Mouse (Mus musculus): Measurements from ENCODE around the gene Tenm3.

Tenm3 gene

DNA sequence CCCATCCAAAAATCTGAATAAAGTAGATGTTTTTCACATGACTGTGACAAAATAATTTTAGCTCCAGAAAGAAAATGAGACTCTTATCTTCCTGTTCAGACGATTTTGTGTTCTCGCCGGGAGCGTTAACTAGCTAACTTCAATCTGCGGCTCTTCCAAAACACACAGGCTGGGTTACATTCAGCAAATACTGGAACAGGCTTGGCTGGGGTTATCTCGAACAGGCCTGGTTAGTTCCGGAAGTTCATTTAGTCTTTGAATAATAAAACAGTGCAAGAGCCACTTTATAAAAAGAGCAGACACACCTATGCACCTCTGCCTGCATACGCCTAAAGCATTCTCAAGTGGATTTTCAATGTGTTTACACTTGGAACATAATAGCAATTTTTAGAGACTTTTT, 40.7 kb downstream of the Tenm3 start:
- no peak for DNase-seq

- no peak for DNase-seq
Measured at GRCm38 (mm10) chr8:48802231-48802630, 41.5 kb downstream of the Tenm3 start.

GRCm38 (mm10) chr8:48797955-48798359, 45.8 kb downstream of the Tenm3 start:
- no peak for DNase-seq

- no peak for DNase-seq
Measured at GRCm38 (mm10) chr8:48794285-48794684, 49.5 kb downstream of the Tenm3 start.

- no peak for DNase-seq
Measured at GRCm38 (mm10) chr8:48793729-48794128, 50.0 kb downstream of the Tenm3 start.

GRCm38 (mm10) chr8:48792587-48793326, 51.0 kb downstream of the Tenm3 start:
- no peak for DNase-seq

DNA sequence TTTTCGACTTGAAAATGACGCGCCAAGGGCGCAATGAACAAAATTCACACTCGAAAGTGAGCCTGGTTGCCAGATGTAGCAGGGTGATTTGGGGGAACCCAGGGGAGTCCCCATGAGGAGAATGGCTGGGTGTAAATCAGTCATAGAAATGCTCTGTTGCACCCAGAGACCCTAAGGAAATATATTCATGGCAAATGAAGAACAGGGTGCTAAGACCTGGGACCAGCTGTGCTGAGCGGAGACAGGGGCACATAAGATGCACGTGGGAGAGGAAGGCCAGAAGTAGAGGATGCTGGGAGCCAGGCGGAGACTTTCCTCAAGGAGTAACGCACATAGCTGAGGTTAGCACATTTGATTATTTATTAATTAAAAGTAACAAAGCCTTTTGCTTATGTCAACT, 60.4 kb downstream of the Tenm3 start:
- DNase-seq = no peak

- DNase-seq = no peak
Measured at GRCm38 (mm10) chr8:48780628-48781027, 63.1 kb downstream of the Tenm3 start.

- DNase-seq = no peak
Measured at GRCm38 (mm10) chr8:48779194-48779593, 64.6 kb downstream of the Tenm3 start.

GRCm38 (mm10) chr8:48776081-48776480, 67.7 kb downstream of the Tenm3 start:
- no peak for DNase-seq

DNA sequence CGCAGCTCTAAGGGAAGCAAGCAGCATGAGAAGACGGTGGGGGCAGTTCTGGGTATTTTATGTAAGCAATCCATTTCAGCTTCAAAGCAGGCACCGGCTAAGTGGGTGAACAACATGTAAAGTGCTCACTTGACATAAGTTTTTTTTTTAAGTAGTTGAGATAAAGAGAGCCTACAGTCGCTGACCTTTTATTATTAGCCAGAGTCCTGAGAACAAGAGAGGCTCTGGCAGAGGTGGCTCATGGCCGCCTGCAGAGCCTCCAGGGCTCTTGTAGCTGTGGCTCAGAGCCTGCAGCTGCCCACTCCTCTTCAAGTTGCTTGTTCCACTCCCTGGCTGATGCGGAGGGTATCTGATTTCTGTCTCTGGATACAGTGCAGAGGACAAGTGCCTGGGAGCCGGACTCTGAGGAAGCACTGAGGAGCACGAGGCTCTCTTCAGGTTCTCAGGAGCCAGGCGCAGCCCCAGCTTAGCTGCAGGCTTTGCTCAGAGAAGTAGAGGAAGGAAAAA, 68.2 kb downstream of the Tenm3 start:
- DNase-seq = no peak

DNA sequence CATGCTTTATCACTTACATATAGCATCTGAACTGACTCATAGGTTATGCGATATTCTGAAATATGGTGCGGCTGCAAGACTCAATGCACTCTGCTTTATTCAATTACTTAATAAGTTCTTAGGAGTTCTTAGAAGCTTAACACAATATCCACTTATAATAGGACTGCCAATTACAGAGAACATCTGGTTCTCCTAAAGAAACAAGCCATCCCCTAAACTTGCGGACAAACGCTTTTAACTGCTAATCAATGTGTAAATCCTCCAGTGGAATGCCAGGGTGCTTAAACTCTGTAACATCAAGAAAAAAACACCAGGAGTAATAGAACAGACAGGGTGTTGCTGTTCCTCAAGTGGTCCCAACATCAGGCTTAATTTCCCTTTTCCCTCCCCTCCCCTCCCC, 68.9 kb downstream of the Tenm3 start:
- no peak for DNase-seq

DNA sequence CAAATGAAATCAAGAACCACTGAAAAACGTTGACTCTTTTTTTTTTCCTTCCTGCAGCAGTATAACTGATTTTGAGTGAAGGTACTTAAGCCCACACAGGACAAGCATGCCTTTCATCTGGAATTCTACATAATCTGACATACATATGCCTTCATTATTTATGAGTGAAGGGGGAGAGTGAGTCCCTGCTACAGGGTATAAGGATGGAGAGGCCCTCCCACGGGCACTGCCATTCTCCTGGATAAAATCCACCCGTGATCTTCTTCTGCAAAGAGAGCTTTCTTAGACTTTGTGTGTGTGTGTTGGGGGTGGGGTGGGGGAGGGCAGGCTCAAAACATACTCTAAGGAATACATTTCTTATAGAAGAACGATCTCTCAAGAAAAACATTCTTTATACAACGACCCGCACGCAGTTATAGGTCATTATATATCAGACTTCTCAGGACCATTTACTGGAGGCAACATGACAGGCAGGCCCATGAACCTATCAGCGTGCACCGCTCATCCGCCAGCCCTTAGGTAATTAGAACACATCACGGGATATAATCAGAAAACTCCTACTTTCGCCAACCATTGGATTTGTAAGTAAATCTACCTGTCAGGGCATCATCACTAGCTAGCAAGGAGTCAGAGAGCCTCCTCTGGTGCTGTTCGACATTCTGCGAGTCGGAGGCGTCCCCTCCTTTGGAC, 77.1 kb downstream of the Tenm3 start:
- no peak for DNase-seq

DNA sequence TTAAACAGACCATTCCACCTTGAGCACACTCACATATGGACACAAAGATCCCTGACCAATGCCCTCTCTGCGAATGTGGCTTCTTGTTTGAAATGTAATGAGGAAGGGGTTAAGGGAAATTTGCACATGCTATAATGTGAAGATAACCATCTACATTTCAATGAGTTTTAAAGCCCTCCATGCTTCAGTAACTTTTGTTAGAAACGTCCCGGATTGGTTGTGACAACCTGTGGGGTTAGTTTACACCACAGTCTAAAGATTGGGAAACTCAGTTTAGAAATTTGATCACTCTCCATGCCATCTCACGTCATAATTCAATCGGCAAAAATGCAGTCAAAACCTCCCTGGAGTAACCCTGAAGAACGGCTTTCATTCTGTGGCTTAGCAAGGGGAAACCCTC, 78.5 kb downstream of the Tenm3 start:
- DNase-seq = no peak

- no peak for DNase-seq
Measured at GRCm38 (mm10) chr8:48764011-48764410, 79.7 kb downstream of the Tenm3 start.

GRCm38 (mm10) chr8:48756874-48757273, 86.9 kb downstream of the Tenm3 start:
- no peak for DNase-seq

- no peak for DNase-seq
Measured at GRCm38 (mm10) chr8:48755492-48755891, 88.3 kb downstream of the Tenm3 start.

GRCm38 (mm10) chr8:48754959-48755358, 88.8 kb downstream of the Tenm3 start:
- DNase-seq = no peak

- DNase-seq = no peak
Measured at GRCm38 (mm10) chr8:48751965-48752364, 91.8 kb downstream of the Tenm3 start.

DNA sequence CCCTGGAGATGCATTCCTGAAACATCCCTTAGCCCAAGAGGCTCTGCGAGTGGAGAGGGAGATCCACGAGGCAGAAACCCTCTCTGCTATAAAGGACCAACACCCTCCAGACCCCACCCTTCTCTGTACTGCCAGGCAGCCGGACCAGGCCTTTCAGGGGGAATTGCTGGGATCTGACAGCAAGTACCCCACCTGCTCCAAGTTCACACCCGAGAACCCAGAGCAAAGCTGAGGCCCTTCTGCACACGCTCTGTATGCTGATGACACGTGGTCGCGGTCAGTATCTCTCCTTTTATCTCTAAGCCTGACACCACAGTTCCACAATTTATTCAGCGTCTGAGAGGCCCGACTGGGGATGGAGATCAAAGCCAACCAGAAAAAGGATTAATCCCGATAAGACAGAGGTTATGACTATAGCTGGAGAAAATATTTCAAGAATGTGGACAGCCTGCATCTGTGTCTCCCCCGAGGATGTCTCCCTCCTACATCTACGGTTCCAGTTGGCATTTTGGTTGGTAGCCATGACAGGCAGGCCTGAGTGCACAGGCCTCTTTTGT, 95.2 kb downstream of the Tenm3 start:
- DNase-seq = no peak

DNA sequence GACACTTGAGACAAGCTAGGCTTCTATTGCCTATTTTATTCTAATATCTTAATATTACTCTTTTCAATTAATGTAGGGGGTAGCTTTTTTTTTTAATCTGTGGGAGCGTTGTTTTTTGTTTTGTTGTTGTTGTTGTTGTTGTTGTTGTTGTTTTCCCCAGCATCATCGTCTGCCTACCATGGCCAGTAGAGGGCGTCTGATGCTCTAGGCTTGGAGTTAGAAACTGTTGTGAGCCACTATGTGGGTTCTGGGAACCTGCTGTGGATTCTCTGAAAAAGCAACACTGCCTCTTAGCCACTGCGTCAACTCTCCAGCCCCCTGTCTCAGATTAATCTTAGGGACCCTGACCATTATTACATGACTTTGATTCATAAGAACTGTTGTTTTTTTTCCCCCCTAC, 99.8 kb downstream of the Tenm3 start:
- DNase-seq = no peak

GRCm38 (mm10) chr8:48742741-48743140, 101.0 kb downstream of the Tenm3 start:
- DNase-seq = no peak

GRCm38 (mm10) chr8:48740951-48741350, 102.8 kb downstream of the Tenm3 start:
- no peak for DNase-seq
